Mouse (Mus musculus): Measurements from ENCODE around the gene Orai1.

DNA sequence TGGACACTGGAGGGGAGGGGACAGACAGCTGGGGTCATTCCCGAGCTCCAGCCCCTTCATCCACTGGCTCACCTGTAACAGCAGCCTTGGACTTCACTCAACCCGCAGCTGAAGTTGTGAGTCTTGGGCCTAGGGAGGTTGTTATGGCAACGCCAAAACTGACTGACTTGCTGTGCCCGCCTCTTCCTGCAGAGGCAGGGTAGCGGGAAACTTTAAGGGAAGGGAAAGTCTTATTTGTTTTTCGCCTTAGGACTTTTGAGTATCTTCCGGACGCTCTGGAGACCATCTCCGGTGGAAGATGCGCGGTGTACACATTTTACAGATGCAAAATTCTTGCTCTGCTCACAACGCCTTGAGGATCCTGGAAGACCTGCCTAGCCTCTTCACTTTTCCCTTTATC lies 34.4 kb downstream of the Orai1 start:
- TF ChIP-seq POLR2A (IDR thresholded peaks at IDR 0.05; ENCODE audit: control insufficient read depth, low read depth, low read length) (no peak), CTCF (IDR thresholded peaks at IDR 0.05; ENCODE audit: control insufficient read depth, insufficient read depth, insufficient replicate concordance, low read depth, low read length) (no peak)
